ENCODE assay signal across 20 mouse cellular contexts in genomic region chr13:14802391-14802790, GRCm38 (mm10).
"Had no signal": no experiment of that assay in that cellular context is flagged by ENCODE, and none has a peak within 500 bp of the region (broad histone marks: within the 10 kb centered on the region; RNA-seq: fewer than 3 reads in every experiment).

No protein-coding gene starts in this region.

- DNase-seq: kidney, adult 9 months; kidney, postnatal 14 days; kidney, postnatal 4 days; left cerebral cortex, postnatal 4 days; liver, postnatal 0 days; lung, embryonic 14.5 days; retina, postnatal 1 day; right cerebral cortex, postnatal 25 days; thymus, adult 2 months; thymus, postnatal 14 days; thymus, postnatal 4 days had no signal

- ATAC-seq: liver, postnatal 0 days; lung, postnatal 0 days; midbrain, embryonic 13.5 days had no signal

- H3K9me3 ChIP-seq: limb, embryonic 12.5 days; limb, embryonic 15.5 days; midbrain, embryonic 13.5 days; neural tube, embryonic 13.5 days had no signal

- H3K4me2 ChIP-seq: limb, embryonic 12.5 days; limb, embryonic 15.5 days; liver, embryonic 11.5 days; lung, embryonic 14.5 days; midbrain, embryonic 13.5 days; neural tube, embryonic 13.5 days had no signal

- H3K4me3 ChIP-seq: limb, embryonic 12.5 days; limb, embryonic 15.5 days; midbrain, embryonic 13.5 days; myocyte; neural tube, embryonic 13.5 days had no signal

- H3K27me3 ChIP-seq: limb, embryonic 12.5 days; limb, embryonic 15.5 days; midbrain, embryonic 13.5 days; neural tube, embryonic 13.5 days had no signal

- H3K36me3 ChIP-seq: limb, embryonic 12.5 days; limb, embryonic 15.5 days; midbrain, embryonic 13.5 days; neural tube, embryonic 13.5 days had no signal

- H3K4me1 ChIP-seq: limb, embryonic 12.5 days; limb, embryonic 15.5 days; neural tube, embryonic 13.5 days had no signal

- H3K9ac ChIP-seq: limb, embryonic 12.5 days; limb, embryonic 15.5 days; liver, embryonic 14.5 days; liver, postnatal 0 days; lung, embryonic 14.5 days; midbrain, embryonic 13.5 days; neural tube, embryonic 13.5 days had no signal

- H3K27ac ChIP-seq: limb, embryonic 12.5 days; limb, embryonic 15.5 days; liver, embryonic 14.5 days; macrophage; midbrain, embryonic 13.5 days; neural tube, embryonic 13.5 days had no signal
